Comparison of ENCODE assay signal across 11 mouse cellular contexts in the genomic region with DNA sequence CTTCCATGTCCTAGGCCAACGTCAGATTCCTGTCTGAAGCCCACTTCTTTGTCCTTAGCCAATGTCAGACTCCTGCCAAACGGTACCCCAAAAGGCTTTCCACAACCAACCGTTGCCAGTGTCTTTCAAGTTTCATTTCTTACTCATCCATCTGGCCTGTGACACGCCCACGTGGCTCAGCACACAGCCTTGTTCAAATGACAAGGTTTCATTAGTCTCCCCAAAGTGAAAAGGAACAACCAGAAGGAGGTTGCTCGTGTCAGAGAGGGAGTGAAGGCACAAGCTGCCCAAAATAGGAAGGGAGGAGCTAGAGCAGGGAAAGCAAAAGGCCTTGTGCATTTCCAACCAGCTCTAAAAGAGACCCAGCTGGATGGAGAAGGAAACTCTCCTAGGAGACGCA.
DNase-seq lines count a peak whose midpoint lies in the region; ATAC-seq and TF ChIP-seq lines count a peak whose summit lies in the region.
"Had no signal": no experiment of that assay in that cellular context is flagged by ENCODE, and none has a peak within 500 bp of the region (broad histone marks: within the 10 kb centered on the region; RNA-seq: fewer than 3 reads in every experiment).

No protein-coding gene starts in this region.

- intact Hi-C loops in left cerebral cortex, adult 2 months (cut with DNase I): no loop called here
- intact Hi-C loops in left cerebral cortex, postnatal 4 days (cut with DNase I): no loop called here
- intact Hi-C loops in left cerebral cortex, postnatal 25 days (cut with DNase I): no loop called here

- no peaks in the 10 kb centered on the region for H3K27me3 ChIP-seq in forebrain, embryonic 11.5 days (ENCODE audit: control insufficient read depth, insufficient read depth, low read length)
- H3K27me3 ChIP-seq in forebrain, embryonic 15.5 days: no peaks in the 10 kb centered on the region
- no peaks in the 10 kb centered on the region for H3K27me3 ChIP-seq in cerebellum, adult 2 months (ENCODE audit: control insufficient read depth, insufficient read depth, low read length)
- H3K27me3 ChIP-seq: lung, embryonic 15.5 days had no signal

- H3K4me1 ChIP-seq in forebrain, embryonic 11.5 days (replicated peaks; ENCODE audit: control insufficient read depth, insufficient read depth, low read length): no peaks in the 10 kb centered on the region
- H3K4me1 ChIP-seq in forebrain, embryonic 15.5 days: no peaks in the 10 kb centered on the region
- no peaks in the 10 kb centered on the region for H3K4me1 ChIP-seq in cerebellum, adult 2 months (ENCODE audit: control insufficient read depth, insufficient read depth, low read length)

- H3K9ac ChIP-seq in forebrain, embryonic 11.5 days (ENCODE audit: low read length): no peak overlapping the region
- H3K9ac ChIP-seq in forebrain, embryonic 15.5 days (replicated peaks): no peak overlapping the region
- H3K9ac ChIP-seq: lung, embryonic 15.5 days had no signal

- H3K9me3 ChIP-seq in forebrain, embryonic 11.5 days (ENCODE audit: control insufficient read depth, low read length): no peaks in the 10 kb centered on the region
- H3K9me3 ChIP-seq in forebrain, embryonic 15.5 days: no peaks in the 10 kb centered on the region
- H3K9me3 ChIP-seq: lung, embryonic 15.5 days had no signal

- no peak for TF ChIP-seq POLR2A in cerebellum, adult 2 months (IDR thresholded peaks at IDR 0.05; ENCODE audit: borderline replicate concordance, insufficient read depth, low read length)

- H3K4me3 ChIP-seq in forebrain, embryonic 11.5 days (ENCODE audit: low read depth, low read length): no peak overlapping the region
- no peak overlapping the region for H3K4me3 ChIP-seq in forebrain, embryonic 15.5 days
- H3K4me3 ChIP-seq in left cerebral cortex, adult 2 months: no peak overlapping the region
- H3K4me3 ChIP-seq in cerebellum, adult 2 months (replicated peaks; ENCODE audit: insufficient read depth, low read depth, low read length): no peak overlapping the region
- H3K4me3 ChIP-seq: lung, embryonic 15.5 days had no signal

- no peak overlapping the region for H3K27ac ChIP-seq in forebrain, embryonic 11.5 days (ENCODE audit: low read depth, low read length)
- no peak overlapping the region for H3K27ac ChIP-seq in forebrain, embryonic 15.5 days (replicated peaks)
- 0 out of 2 replicates have a peak overlapping the region, but pooled peaks have one; percentile 17 for H3K27ac ChIP-seq in left cerebral cortex, adult 2 months
- H3K27ac ChIP-seq in cerebellum, adult 2 months (ENCODE audit: insufficient read depth, low read length): no peak overlapping the region
- H3K27ac ChIP-seq: lung, embryonic 15.5 days had no signal

- 80% methylated on average over 7 of the region's 7 CpGs for WGBS in forebrain, embryonic 11.5 days
- 56% methylated on average over 7 of the region's 7 CpGs for WGBS in forebrain, embryonic 15.5 days
- WGBS in cerebellum, adult 2 months: 27% methylated on average over 7 of the region's 7 CpGs

- DNase-seq in forebrain, embryonic 11.5 days (ENCODE audit: low spot score): peak; percentile 40
- DNase-seq in left cerebral cortex, adult 2 months (ENCODE audit: extremely low spot score in 1 of 2, low spot score in 2 of 2): peak; percentile 28
- DNase-seq in left cerebral cortex, postnatal 4 days: no peak
- peak; percentile 49 to 54 for DNase-seq in B cell, adult 2 months
- peak; percentile 28 to 65 for DNase-seq in left cerebral cortex, postnatal 25 days (ENCODE audit: low spot score in 2 of 2)
- DNase-seq in cerebellum, postnatal 14 days: no peak
- no peak for DNase-seq in cerebellum, adult 2 months
- DNase-seq: kidney, postnatal 36 days had no signal

- no peaks in the 10 kb centered on the region for H3K36me3 ChIP-seq in forebrain, embryonic 11.5 days (ENCODE audit: control insufficient read depth, insufficient read depth, low read length)
- H3K36me3 ChIP-seq in forebrain, embryonic 15.5 days: no peaks in the 10 kb centered on the region
- H3K36me3 ChIP-seq: lung, embryonic 15.5 days had no signal

- H3K4me2 ChIP-seq in forebrain, embryonic 11.5 days (ENCODE audit: low read depth, low read length, severe bottlenecking): no peak overlapping the region
- no peak overlapping the region for H3K4me2 ChIP-seq in forebrain, embryonic 15.5 days (replicated peaks)
- H3K4me2 ChIP-seq: lung, embryonic 15.5 days had no signal

- TF ChIP-seq CTCF in left cerebral cortex, adult 2 months (IDR thresholded peaks at IDR 0.05): no peak
- TF ChIP-seq CTCF in cerebellum, adult 2 months (IDR thresholded peaks at IDR 0.05; ENCODE audit: borderline replicate concordance, insufficient read depth, low read depth, low read length): no peak

- ATAC-seq in forebrain, embryonic 11.5 days (replicated peaks; ENCODE audit: low FRiP score): no peak
- ATAC-seq in forebrain, embryonic 15.5 days (replicated peaks): no peak
- ATAC-seq: activated CD4-positive, CD25-positive, alpha-beta regulatory T cell, adult 4 months had no signal

Comparison
In these comparisons a context has a peak if more than half of its experiments do, and no peak if none do; other contexts are left out.
1. DNase-seq: peak in forebrain, embryonic 11.5 days (single experiment), left cerebral cortex, adult 2 months (2 of 2), B cell, adult 2 months (2 of 2) and left cerebral cortex, postnatal 25 days (2 of 2); none in left cerebral cortex, postnatal 4 days (single experiment), cerebellum, postnatal 14 days (0 of 2) and cerebellum, adult 2 months (0 of 2).